Mouse (Mus musculus) intestine, embryonic 14.5 days (tissue): ENCODE results near the gene Nfib. TPM values are rescaled to one million over a fixed set of nuclear protein-coding genes. Genes with fewer than 3 reads are reported as not detected.

Experiments
- ATAC-seq: fragments of 200-750 bp; cut with Nextera tagmentation; replicated peaks from 2 replicates; pipeline ENCODE4 v1.8.0; 2017; ENCODE audit warnings: low read depth, moderate number of reproducible peaks, moderate TSS enrichment, moderate library complexity; ENCODE audit not compliant: low FRiP score, low TSS enrichment
- DNase-seq: peaks from one replicate; pipeline ENCODE4 v3.0.0-alpha.2; 2018; ENCODE audit warnings: low spot score
- H3K27ac ChIP-seq: fragments of 300-500 bp; sonication (generic); 2 replicates; pipeline ENCODE4 v1.5.1; 2014; ENCODE audit warnings: low read depth, mild to moderate bottlenecking, control low read depth
- H3K27me3 ChIP-seq: fragments of 300-500 bp; sonication (generic); replicated peaks from 2 replicates; pipeline ENCODE4 v1.6.1; 2014; ENCODE audit warnings: low read length, control low read depth; ENCODE audit not compliant: control insufficient read depth, insufficient read depth
- H3K36me3 ChIP-seq: fragments of 300-500 bp; sonication (generic); 2 replicates; pipeline ENCODE4 v1.6.1; 2014; ENCODE audit warnings: low read length, control low read depth; ENCODE audit not compliant: control insufficient read depth, insufficient read depth
- H3K4me1 ChIP-seq: fragments of 300-500 bp; sonication (generic); replicated peaks from 2 replicates; pipeline ENCODE4 v1.6.1; 2014; ENCODE audit warnings: low read length, control low read depth, mixed read lengths; ENCODE audit not compliant: control insufficient read depth, insufficient read depth
- H3K4me2 ChIP-seq: fragments of 300-500 bp; sonication (generic); 2 replicates; pipeline ENCODE4 v1.6.1; 2014; ENCODE audit warnings: low read length
- H3K4me3 ChIP-seq: fragments of 300-500 bp; sonication (generic); 2 replicates; pipeline ENCODE4 v1.5.1; 2014; ENCODE audit warnings: low read depth, low read length, control low read depth, mixed read lengths
- H3K9ac ChIP-seq: fragments of 300-500 bp; sonication (generic); 2 replicates; pipeline ENCODE4 v1.6.1; 2014; ENCODE audit warnings: mild to moderate bottlenecking, low read length
- H3K9me3 ChIP-seq: fragments of 300-500 bp; sonication (generic); 2 replicates; pipeline ENCODE4 v1.6.1; 2016; ENCODE audit warnings: low read length, control low read depth; ENCODE audit not compliant: control insufficient read depth
- WGBS: fragments of 180-500 bp; shearing (Covaris S2); extraction: QIAGEN DNeasy Blood & Tissue Kit; methylation state at CpG from one replicate; pipeline ENCODE4 v1.1.7; 2014; 5-methylcytosine and 5-hydroxymethylcytosine counted together
- polyA plus RNA-seq: library from polyadenylated mRNA; unstranded; fragments of >200 nt; fragmentation: Nextera tagmentation; extraction: Ambion mirVana; gene quantifications from 2 replicates; pipeline ENCODE4 v1.2.1, GENCODE M21; 2014

Nfib gene
- polyA plus RNA-seq, 1 experiment from 2014 or later: 61.7 TPM

GRCm38 (mm10) chr4:82504015-82504283 is 201.6 kb downstream of the Nfib start:
- under 1% methylated on average over 10 of the region's 10 CpGs for WGBS
- no peaks in the 10 kb centered on the region for H3K27me3 ChIP-seq

GRCm38 (mm10) chr4:82503274-82504014 is 202.1 kb downstream of the Nfib start:
- WGBS: 13% methylated on average over 8 of the region's 8 CpGs
- peaks cover 33% of the 10 kb centered on the region for H3K4me1 ChIP-seq
- no peaks in the 10 kb centered on the region for H3K9me3 ChIP-seq
- H3K9ac ChIP-seq: peak overlapping the region; percentile 90
- DNase-seq (no peak), ATAC-seq (no peak)
- peak overlapping the region; percentile 94 for H3K4me3 ChIP-seq
- no peaks in the 10 kb centered on the region for H3K27me3 ChIP-seq
- peaks cover 2% of the 10 kb centered on the region; the same call in 1 of the 2 replicates for H3K36me3 ChIP-seq
- peak overlapping the region; percentile 91 for H3K4me2 ChIP-seq
- peak overlapping the region; percentile 100 for H3K27ac ChIP-seq

More at GRCm38 (mm10) chr4:82504015-82504283, 201.6 kb downstream of the Nfib start:
- H3K27ac ChIP-seq: peak overlapping the region; percentile 100
- no peaks in the 10 kb centered on the region for H3K36me3 ChIP-seq
- ATAC-seq: no peak
- H3K9ac ChIP-seq: peak overlapping the region; percentile 90
- H3K9me3 ChIP-seq: no peaks in the 10 kb centered on the region
- peak overlapping the region; percentile 91 for H3K4me2 ChIP-seq
- H3K4me3 ChIP-seq: peak overlapping the region; percentile 94
- no peak for DNase-seq
- H3K4me1 ChIP-seq: peaks cover 38% of the 10 kb centered on the region

- Histone ChIP-seq H3K27me3 (no peaks in the 10 kb centered on the region), H3K36me3 (peaks cover 11% of the 10 kb centered on the region), H3K27ac (no peak overlapping the region), H3K9me3 (no peaks in the 10 kb centered on the region), H3K4me1 (peaks cover 32% of the 10 kb centered on the region), H3K4me3 (peak overlapping the region; percentile 94), H3K4me2 (peak overlapping the region; percentile 91), H3K9ac (peak overlapping the region; percentile 90)
- DNase-seq (no peak), ATAC-seq (no peak)
- WGBS: 44% methylated on average over 2 of the region's 2 CpGs
Measured at GRCm38 (mm10) chr4:82502611-82503010, 202.9 kb downstream of the Nfib start.

DNA sequence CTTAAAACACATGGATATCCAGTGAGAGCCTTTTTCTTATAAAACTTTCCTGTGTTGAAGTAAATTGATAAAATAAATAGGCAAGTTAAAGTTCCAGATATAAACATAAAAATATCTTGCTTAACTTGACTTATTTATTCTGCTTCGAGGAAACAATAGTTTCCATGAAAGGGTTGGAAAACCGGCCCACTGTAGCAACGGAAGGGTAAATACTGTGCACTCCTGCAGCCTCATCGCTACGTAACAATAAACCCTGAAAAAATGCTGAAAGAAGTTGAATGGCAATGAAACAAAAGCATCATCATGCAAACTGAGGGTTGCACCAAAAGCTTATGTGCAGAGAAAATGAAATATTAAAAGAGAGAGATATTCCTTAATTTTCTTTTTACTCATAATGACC is 203.5 kb downstream of the Nfib start:
- Histone ChIP-seq H3K27ac (no peak overlapping the region), H3K9ac (peak overlapping the region; percentile 90; the same call in 1 of the 2 replicates), H3K4me3 (peak overlapping the region; percentile 94), H3K9me3 (no peaks in the 10 kb centered on the region), H3K27me3 (no peaks in the 10 kb centered on the region), H3K36me3 (peaks cover 17% of the 10 kb centered on the region), H3K4me2 (peak overlapping the region; percentile 91), H3K4me1 (peaks cover 28% of the 10 kb centered on the region)
- ATAC-seq: no peak
- DNase-seq: no peak
- WGBS: 45% methylated on average over 5 of the region's 5 CpGs

GRCm38 (mm10) chr4:82500578-82501098 is 204.9 kb downstream of the Nfib start:
- Histone ChIP-seq H3K4me3 (peak overlapping the region; percentile 94), H3K9me3 (no peaks in the 10 kb centered on the region), H3K4me2 (peak overlapping the region; percentile 91), H3K4me1 (peaks cover 28% of the 10 kb centered on the region), H3K27me3 (no peaks in the 10 kb centered on the region), H3K9ac (peak overlapping the region; percentile 34), H3K36me3 (peaks cover 30% of the 10 kb centered on the region), H3K27ac (no peak overlapping the region)
- ATAC-seq (no peak), DNase-seq (peak; percentile 42)
- WGBS: 76% methylated on average over 5 of the region's 5 CpGs

DNA sequence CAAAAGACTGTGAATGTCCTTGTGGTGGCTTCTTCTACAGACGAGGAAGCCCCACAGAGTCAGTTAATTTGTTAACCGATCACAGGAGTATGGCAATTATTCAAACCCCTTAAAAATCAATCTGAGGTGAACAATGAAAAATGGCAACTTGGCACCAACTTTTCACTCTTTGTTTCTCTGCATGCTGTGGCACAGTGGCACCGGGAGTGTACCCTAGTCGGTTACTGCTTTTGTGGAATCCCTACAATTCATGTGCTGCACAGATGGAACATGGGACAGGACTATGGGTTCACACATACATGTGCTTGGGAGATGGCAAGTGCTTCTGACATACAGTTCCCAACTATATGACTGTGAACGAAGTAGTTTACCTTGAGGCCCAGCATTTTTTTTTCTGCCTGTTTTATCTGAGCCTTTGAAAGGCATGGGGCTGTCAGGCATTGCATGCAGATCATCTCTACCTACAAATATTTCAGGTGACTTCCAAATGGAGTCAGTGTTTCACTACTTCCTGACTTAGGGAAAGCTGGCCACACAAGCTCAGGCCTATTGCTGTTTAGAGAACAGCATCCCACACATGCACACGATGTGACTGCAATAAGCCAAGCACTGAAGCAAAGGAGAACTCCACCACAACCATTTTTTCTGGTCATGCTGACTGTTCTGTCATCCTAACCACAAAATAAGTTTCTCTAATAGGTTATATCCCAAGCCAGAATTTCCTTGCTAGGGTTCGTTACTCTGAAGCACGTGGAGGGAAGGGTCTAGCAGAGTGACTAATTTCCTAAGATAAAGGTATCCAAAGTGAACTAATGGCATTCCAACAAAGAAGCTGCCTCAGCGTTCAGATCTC is 205.6 kb downstream of the Nfib start:
- peaks cover 28% of the 10 kb centered on the region for H3K4me1 ChIP-seq
- no peak for ATAC-seq
- DNase-seq: peak; percentile 48
- peak overlapping the region; percentile 91 for H3K4me2 ChIP-seq
- H3K9ac ChIP-seq: no peak overlapping the region
- 63% methylated on average over 9 of the region's 9 CpGs for WGBS
- no peaks in the 10 kb centered on the region for H3K9me3 ChIP-seq
- 0 out of 2 replicates have a peak overlapping the region, but pooled peaks have one; percentile 94 for H3K4me3 ChIP-seq
- no peak overlapping the region for H3K27ac ChIP-seq
- H3K27me3 ChIP-seq: no peaks in the 10 kb centered on the region
- peaks cover 32% of the 10 kb centered on the region for H3K36me3 ChIP-seq

GRCm38 (mm10) chr4:82499238-82499637 is 206.3 kb downstream of the Nfib start:
- Histone ChIP-seq H3K9me3 (no peaks in the 10 kb centered on the region), H3K27me3 (no peaks in the 10 kb centered on the region), H3K4me3 (no peak overlapping the region), H3K4me2 (no peak overlapping the region; the same call in 1 of the 2 replicates), H3K4me1 (peaks cover 30% of the 10 kb centered on the region), H3K36me3 (peaks cover 32% of the 10 kb centered on the region), H3K27ac (no peak overlapping the region), H3K9ac (no peak overlapping the region)
- 79% methylated on average over 5 of the region's 5 CpGs for WGBS
- DNase-seq: peak; percentile 48
- no peak for ATAC-seq

DNA sequence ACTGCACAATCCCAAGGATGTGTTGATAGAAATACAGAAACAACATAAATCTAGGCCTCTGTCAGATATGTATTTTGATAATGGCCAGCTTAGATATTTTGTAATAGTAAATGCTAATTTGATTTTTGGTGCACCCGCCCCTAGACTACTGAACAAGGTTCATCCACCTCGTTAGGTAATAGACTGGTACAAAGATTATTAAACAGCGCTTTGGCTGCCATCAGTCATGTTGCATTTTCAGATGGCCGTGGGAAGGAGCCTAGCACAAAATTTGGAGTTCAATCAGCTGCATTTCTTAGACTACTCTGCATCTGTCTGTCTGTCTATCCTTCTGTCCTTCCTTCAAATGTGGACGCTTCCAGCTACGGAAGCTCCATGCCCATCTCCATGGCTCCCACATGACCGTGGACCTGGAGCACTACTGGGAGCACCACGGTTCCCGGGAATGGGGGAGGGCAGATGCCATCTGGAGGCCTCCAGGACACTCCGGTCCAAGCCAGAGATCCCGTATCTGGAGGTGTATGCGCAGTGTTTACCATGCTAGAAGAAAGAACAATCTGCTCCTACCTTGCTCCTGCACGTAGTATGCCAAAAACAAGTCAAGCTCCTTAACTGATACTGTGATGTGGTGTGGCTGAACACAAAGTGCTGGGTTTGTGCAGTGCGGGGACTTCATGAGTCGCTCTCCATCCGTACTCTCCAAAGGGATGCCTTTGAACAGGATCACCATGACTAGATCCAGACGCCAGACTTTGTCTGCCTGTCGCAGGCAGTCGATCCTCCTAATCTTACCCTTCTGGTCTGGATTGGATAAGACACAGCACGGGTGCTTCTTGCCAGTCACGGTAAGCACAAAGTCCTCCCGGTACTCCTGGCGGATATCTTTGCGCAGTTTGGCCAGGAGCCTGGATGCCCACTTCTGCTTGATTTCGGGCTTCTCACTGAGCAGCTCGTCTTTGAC is 207.6 kb downstream of the Nfib start:
- Histone ChIP-seq H3K36me3 (peaks cover 37% of the 10 kb centered on the region), H3K27me3 (no peaks in the 10 kb centered on the region), H3K9ac (no peak overlapping the region), H3K27ac (no peak overlapping the region), H3K4me2 (no peak overlapping the region; the same call in 1 of the 2 replicates), H3K4me1 (peaks cover 35% of the 10 kb centered on the region), H3K9me3 (no peaks in the 10 kb centered on the region), H3K4me3 (no peak overlapping the region)
- WGBS: 89% methylated on average over 26 of the region's 26 CpGs
- ATAC-seq (no peak), DNase-seq (peak; percentile 51)
